Mouse (Mus musculus) lung, adult 2 months (tissue): ENCODE results near the gene Rab19.

Source experiments
- CTCF ChIP-seq: fragments of 200-500 bp; IDR thresholded peaks from 2 replicates; pipeline ENCODE4 v1.5.1; 2011; ENCODE audit warnings: mild to moderate bottlenecking, low read length, control low read depth; ENCODE audit not compliant: insufficient read depth
- POLR2A ChIP-seq: fragments of 200-500 bp; IDR thresholded peaks from 2 replicates; pipeline ENCODE4 v1.6.1; 2011; ENCODE audit warnings: low read depth, mild to moderate bottlenecking, control low read depth, low read length, borderline replicate concordance; ENCODE audit errors: extremely low read depth

DNA sequence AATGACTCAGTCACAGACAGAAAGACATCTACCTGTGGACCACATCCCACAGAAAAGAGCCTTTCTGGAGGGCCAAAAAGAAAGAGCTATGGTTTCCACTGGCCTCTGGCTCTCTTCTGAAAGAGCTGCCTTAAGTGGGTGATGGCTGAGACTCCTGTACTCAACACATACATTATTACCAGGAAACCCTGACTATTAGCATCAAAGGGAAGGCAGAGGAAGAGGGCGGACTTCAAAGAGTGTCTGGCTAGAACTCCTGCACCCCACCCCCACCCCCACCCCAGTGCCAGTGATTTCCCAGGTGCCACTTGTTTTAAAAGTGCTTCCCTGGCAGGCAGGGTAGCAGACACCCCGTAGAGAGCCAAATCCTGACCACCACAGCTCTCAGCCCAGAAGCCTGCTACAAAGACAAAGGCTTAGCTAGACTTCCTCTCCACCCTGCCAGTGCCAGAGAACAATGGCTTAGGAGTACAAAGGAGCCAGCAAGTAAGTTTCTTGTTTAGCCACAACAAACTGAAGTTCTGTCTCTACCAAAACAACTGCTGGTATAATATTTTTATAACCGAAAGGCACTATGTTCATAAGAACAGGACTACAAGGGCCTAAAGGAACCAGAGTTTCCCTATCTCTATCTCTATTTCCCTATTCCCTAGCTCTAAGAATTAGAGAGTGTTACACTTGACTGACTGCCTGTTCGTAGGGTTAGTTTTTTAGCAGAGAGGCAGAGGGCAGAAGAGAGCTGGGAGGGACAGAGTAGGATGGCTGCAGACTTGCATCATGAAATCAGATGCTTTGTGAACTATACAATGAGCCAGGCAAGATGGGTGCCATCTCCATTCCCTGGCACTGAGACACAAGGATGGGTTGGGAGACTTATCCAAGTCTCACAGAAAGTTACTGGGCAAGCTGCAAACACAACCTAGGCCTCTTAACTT, 32.8 kb upstream of the Rab19 start:
- TF ChIP-seq POLR2A (no peak), CTCF (no peak)
